Mouse (Mus musculus) erythroblast, embryonic 14.5 days (primary cell): ENCODE measurements around the gene Rgs10.

ENCODE experiments used
- GATA1 ChIP-seq: IDR thresholded peaks from 2 replicates; pipeline ENCODE4 v1.6.1; 2012; ENCODE audit warnings: low read length, inconsistent platforms, mixed read lengths
- TAL1 ChIP-seq: IDR thresholded peaks from 3 replicates; pipeline ENCODE4 v1.6.1; 2012; ENCODE audit warnings: low read length, inconsistent platforms, mixed read lengths

DNA sequence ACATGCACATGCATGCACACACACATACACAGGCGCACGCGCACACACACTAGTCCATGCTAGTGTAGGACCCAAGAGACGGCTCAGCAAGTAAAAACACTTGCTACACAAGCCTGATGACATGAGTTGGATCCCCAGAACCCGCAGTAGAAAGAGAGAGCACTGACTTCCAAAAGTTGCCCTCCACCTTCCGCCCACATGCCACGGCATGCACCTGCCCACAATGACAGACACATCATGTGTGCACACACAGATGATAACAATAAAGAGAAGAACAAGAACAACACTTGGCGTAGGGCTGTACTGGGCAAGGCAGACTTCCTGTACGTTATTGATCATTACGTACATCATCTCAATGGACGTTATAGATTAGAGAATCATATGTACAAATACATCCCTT is 44.4 kb downstream of the Rgs10 start:
- TF ChIP-seq GATA1 (no peak), TAL1 (no peak)
